Mouse (Mus musculus) spleen, adult 2 months (tissue): ENCODE results near the gene Rad23a.

ENCODE experiments used
- CTCF ChIP-seq: fragments of 200-500 bp; IDR thresholded peaks from 2 replicates; pipeline ENCODE4 v1.5.1; 2011; ENCODE audit warnings: mild to moderate bottlenecking, inconsistent platforms; ENCODE audit not compliant: insufficient read depth, insufficient read length, insufficient replicate concordance; ENCODE audit errors: extremely low read depth
- POLR2A ChIP-seq: fragments of 200-500 bp; IDR thresholded peaks from 2 replicates; pipeline ENCODE4 v1.6.1; 2011; ENCODE audit warnings: low read depth, low read length, inconsistent platforms

DNA sequence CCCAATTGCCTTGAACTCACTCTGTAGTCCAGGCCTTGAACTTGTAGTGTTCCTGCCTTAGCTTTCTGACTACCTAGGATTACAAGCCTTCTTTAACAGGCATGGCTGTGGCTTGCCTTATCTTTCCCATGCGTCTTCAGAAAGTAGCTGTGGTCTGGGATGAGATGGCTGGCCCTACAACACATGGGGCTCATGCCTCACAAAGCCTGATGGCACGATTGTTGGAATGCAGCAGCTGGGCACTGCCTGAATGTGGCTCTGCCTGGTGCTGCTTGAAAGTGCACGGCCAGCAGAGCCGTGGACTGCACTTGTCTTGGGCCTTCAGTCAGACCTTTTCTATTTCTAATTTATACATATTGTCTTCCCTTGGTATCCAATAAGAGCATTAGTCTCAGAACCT is 44.3 kb upstream of the Rad23a start:
- TF ChIP-seq CTCF (no peak), POLR2A (no peak)
